Mouse (Mus musculus): ENCODE measurements around the gene Fry.

The Fry gene

DNA sequence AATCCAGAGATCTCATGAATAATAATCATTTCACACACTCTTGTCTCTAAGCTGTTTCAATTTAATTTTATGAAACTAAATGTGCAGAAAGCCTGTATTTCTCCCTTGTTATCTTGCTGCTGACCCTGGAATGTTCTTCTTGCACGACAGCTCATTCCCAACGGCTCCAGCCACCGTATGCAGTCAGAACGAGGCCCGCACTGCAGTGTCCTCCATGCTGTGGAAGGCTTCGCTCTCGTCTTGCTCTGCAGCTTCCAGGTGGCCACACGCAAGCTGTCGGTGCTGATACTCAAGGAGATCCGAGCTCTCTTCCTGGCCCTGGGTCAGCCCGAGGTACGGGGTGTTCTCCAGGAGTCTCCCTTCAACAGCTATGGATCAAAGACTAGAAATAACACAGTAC, 270.2 kb downstream of the Fry start:
- DNase-seq (ENCODE audit: low spot score in 2 of 2) = no peak

- no peak for DNase-seq (ENCODE audit: low spot score in 2 of 2)
Measured at GRCm38 (mm10) chr5:150389589-150390377, 271.3 kb downstream of the Fry start.

GRCm38 (mm10) chr5:150390422-150390821, 272.0 kb downstream of the Fry start:
- no peak for DNase-seq (ENCODE audit: low spot score in 2 of 2)

DNA sequence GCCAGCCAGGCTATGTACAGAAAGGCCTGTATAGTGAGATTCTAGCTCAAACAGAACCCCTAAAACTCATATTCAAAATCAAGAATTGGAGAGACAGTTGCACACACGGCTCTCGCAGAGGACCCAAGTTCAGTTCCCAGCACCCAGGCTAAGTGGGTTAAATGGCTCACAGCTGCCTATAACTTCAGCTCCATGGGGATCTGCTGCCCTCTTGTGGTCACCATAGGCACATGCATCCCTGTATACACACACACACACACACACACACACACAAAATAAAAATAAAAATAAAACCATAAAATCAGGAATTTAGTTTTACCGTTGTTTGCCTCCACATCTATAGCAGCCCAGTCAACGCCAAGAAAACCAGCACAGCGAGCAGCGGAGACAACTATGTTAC, 276.2 kb downstream of the Fry start:
- DNase-seq (ENCODE audit: low spot score in 2 of 2) = no peak

GRCm38 (mm10) chr5:150402832-150403447, 284.5 kb downstream of the Fry start:
- no peak for DNase-seq (ENCODE audit: low spot score in 2 of 2)

GRCm38 (mm10) chr5:150404867-150405266, 286.4 kb downstream of the Fry start:
- DNase-seq (ENCODE audit: low spot score in 2 of 2) = no peak

- DNase-seq (ENCODE audit: low spot score in 2 of 2) = no peak
Measured at GRCm38 (mm10) chr5:150408979-150409378, 290.5 kb downstream of the Fry start.

DNA sequence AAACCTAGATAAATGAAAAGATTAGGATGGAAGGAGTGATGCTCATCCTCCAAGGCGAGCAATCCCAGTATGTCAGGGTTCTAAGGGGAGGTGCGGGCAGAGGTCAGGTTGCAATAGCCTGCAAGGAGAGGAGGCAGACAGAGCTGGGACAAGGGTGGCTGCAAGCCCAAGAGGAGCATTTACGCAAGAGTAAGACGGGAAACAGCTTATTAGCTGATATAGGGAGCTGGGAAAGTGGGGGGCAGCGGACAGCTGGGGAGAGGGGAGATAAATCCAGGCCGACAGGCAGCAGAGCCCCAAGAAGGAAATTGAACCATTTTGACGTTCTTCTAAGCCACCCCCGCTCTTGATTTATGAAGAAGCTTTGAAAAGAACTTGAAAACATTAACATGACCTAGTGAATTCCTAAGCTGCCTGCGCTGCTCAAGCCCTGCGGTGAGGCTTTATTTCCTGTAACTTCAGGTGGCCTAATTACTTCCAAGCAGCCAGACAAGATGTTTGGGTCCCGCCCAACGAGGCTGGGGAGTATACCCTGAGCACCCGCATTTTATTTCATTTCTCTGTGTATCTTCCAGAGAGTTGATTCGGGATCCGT, 291.1 kb downstream of the Fry start:
- DNase-seq (ENCODE audit: low spot score in 2 of 2) = no peak

- no peak for DNase-seq (ENCODE audit: low spot score in 2 of 2)
Measured at GRCm38 (mm10) chr5:150412750-150413450, 294.5 kb downstream of the Fry start.

- DNase-seq (ENCODE audit: low spot score in 2 of 2) = no peak
Measured at GRCm38 (mm10) chr5:150414823-150415222, 296.4 kb downstream of the Fry start.

DNA sequence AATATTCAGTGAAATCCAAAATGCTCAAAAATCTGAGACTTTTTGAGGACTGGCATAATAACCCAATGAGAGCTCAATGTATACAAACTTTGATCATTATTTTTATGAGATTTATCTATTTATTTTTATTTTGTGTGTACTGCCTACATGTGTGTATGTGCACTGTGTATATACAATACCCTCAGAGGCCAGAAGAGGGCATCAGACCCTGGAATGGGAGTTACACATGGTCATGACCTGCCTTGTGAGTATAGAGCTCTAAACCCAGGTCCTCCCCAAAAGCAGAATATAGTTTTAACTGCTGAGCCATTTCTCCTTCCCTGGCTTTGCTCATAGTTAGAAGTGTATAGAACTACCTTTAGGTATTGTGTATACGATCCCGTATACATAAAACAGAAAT, 298.8 kb downstream of the Fry start:
- no peak for DNase-seq (ENCODE audit: low spot score in 2 of 2)

GRCm38 (mm10) chr5:150418035-150418434, 299.6 kb downstream of the Fry start:
- DNase-seq (ENCODE audit: low spot score in 2 of 2) = no peak

DNA sequence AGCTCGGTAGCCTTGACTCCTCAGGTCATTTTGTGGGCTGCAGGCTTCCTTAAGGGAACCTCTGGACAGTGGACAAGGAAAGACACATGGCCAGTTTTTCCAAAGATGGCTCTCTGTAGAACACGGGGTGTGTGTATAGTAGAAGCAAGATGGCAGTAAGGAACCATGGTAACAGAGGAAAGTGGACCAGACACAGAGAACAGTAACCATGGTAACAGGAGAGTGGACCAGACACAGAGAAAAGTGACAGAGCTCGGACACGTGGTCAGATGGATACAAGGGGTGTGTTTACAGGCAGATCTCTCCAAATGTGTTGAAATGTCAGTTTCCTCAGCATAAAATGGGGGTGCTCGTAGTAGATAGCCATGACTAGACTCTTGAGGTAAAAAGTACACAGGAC, 306.6 kb downstream of the Fry start:
- no peak for DNase-seq (ENCODE audit: low spot score in 2 of 2)

DNA sequence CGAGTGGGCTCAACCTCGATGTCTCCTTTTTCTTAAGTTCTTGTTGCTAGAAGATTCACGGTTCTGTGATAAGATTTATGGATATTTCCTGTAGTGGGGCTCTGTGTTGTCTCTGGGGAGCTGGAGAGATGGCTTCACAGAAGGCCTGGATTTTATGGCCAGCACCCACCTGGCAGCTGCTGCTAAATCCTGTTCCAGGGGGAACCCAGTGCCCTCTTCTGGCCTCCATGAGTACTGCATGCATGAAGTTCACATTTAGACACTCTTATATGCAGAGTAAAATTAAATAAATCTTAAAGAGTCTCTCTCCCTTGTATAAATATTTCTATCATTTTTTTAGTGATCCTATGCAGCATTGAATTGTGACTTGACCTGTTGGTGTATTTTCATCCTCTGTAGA, 308.1 kb downstream of the Fry start:
- peak in 1 of 2 experiments; percentile 64 for DNase-seq (ENCODE audit: low spot score in 2 of 2)

GRCm38 (mm10) chr5:150431286-150431685, 312.8 kb downstream of the Fry start:
- peak in 1 of 2 experiments; percentile 16 for DNase-seq (ENCODE audit: low spot score in 2 of 2)

DNA sequence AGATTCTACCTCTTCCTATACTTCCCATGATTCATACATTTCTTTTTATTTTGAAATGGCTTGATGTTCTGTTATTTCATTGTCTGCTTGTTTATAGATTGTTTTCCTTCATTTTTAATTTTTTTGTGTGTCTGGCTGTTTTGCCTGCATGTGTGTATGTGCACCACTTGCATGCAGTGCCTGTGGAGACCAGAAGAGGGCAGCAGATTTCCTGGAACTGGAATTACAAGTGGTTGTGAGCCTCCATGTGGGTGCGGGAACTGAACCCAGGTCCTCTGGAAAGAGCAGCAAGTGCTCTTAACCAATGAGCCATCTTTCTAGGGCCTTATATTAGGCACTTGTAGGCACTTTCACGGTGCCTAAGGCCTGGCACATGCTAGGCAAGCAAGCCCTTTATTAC, 314.5 kb downstream of the Fry start:
- no peak for DNase-seq (ENCODE audit: low spot score in 2 of 2)

DNA sequence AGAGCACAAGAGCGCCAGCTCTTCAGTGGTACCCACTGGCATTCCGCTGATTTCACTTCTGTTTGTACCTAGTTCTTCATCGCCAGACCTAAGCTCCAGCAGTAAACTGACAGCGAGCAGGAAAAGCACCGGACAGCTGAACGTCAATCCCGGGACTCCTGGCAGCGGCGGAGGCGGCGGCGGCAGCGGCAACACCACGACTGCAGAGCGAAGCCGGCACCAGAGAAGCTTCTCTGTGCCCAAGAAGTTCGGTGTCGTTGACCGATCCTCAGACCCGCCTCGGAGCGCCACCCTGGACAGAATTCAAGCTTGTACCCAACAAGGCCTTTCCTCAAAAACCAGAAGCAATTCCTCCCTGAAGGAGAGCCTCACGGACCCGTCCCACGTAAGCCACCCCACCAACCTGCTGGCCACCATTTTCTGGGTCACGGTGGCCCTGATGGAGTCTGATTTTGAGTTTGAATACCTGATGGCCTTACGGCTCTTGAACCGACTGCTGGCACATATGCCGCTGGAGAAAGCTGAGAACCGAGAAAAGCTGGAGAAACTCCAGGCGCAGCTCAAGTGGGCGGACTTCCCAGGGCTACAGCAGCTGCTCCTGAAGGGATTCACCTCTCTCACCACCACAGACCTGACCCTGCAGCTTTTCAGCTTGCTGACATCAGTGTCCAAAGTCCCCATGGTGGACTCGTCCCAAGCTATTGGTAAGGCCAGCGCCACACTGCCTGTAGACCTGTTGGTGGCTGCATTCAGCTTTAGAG, 318.4 kb downstream of the Fry start:
- DNase-seq (ENCODE audit: low spot score in 2 of 2) = peak; percentile 40 to 60

- DNase-seq (ENCODE audit: low spot score in 2 of 2) = no peak
Measured at GRCm38 (mm10) chr5:150441690-150442089, 323.2 kb downstream of the Fry start.

DNA sequence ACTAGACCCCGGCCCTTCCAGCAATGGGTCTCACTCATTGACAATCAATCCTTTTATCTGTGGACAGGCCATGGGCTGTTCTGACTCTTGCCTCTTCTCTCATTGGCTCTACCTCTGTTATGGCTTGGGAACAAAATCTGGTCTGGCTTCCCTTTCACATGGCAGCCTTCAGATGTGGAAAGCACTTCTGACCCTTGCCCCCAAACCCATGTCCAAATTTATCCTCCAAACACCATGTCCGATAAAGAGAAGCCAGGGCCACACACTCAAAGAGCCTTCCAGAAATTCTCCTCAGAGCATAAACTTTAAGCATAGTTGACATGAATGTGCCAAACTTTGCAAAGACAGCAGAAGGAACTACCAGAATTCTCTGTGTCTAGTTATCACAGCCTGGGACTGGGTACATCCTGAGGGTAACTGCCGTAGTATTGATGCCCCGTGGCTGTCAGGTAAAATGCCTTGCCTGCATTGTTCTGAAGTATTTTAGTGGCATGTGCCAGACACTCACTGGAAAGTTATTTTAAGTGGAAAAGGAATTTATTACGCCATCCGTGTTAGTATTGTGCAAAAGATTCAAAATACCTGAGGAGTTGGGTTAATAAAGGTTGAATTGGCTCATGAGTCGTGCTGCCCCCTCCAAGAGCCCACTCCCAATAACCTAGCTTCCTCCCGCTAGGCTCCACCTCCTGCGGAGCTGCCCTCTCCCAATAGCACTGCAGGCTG, 333.0 kb downstream of the Fry start:
- no peak for DNase-seq (ENCODE audit: low spot score in 2 of 2)

GRCm38 (mm10) chr5:150452004-150452626, 333.7 kb downstream of the Fry start:
- no peak for DNase-seq (ENCODE audit: low spot score in 2 of 2)

DNA sequence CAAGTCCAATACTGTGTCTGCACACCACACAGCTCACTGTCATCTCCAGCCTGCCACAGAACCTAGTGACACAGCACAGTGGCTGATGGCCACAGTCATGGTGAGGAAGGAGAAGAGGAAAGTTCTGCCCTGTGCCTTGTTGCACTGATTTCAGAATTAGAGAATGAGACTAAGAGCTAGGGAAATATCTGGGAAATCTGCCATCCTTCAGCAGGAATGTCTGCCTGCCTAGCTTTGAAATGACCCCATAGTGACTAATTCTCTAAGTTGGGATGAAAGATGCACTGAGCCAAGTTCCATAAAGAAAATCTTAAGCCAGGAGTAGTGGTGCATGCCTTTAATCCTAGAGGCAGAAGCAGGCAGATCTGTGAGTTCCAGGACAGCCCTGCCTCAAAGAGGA, 334.2 kb downstream of the Fry start:
- DNase-seq (ENCODE audit: low spot score in 2 of 2) = no peak

Data from frontal cortex, postnatal 36 days (tissue).